Mouse (Mus musculus) heart, embryonic 14.5 days (tissue): Measurements from ENCODE around the gene Kbtbd2. TPM values are rescaled to one million over a fixed set of nuclear protein-coding genes. Genes with fewer than 3 reads are reported as not detected.

Experiments
- ATAC-seq: fragments of 200-750 bp; cut with Nextera tagmentation; 2 replicates; pipeline ENCODE4 v1.8.0; 2017; ENCODE audit warnings: low read depth, moderate TSS enrichment; ENCODE audit not compliant: insufficient number of reproducible peaks, insufficient read depth, low FRiP score
- H3K27ac ChIP-seq, 2 experiments: fragments of 200-500 bp in 1 of 2; fragments of 300-500 bp in 1 of 2; sonication (generic) in 1 of 2; replicated peaks in 1 of 2; 2 replicates each; pipeline ENCODE4 v1.5.1; 2012 to 2014; ENCODE audit warnings: low read depth in 2 of 2, low read length in 2 of 2, control low read depth in 1 of 2, mild to moderate bottlenecking in 1 of 2, mixed read lengths in 1 of 2; ENCODE audit not compliant: control insufficient read depth in 1 of 2, insufficient read depth in 1 of 2
- H3K27me3 ChIP-seq: fragments of 300-500 bp; sonication (generic); 2 replicates; pipeline ENCODE4 v1.6.1; 2014; ENCODE audit warnings: mild to moderate bottlenecking, low read length, control low read depth; ENCODE audit not compliant: control insufficient read depth, insufficient read depth
- H3K36me3 ChIP-seq: fragments of 300-500 bp; sonication (generic); 2 replicates; pipeline ENCODE4 v1.6.1; 2014; ENCODE audit warnings: mild to moderate bottlenecking, control low read depth, low read length, mixed read lengths; ENCODE audit not compliant: control insufficient read depth, insufficient read depth
- H3K4me1 ChIP-seq, 2 experiments: fragments of 200-500 bp in 1 of 2; fragments of 300-500 bp in 1 of 2; sonication (generic) in 1 of 2; 2 replicates each; pipeline ENCODE4 v1.6.1; 2012 to 2014; ENCODE audit warnings: low read length in 2 of 2, control low read depth in 1 of 2, mixed read lengths in 1 of 2; ENCODE audit not compliant: control insufficient read depth in 2 of 2, insufficient read depth in 2 of 2
- H3K4me2 ChIP-seq: fragments of 300-500 bp; sonication (generic); 2 replicates; pipeline ENCODE4 v1.6.1; 2014; ENCODE audit warnings: mild to moderate bottlenecking, low read length
- H3K4me3 ChIP-seq, 2 experiments: fragments of 200-500 bp in 1 of 2; fragments of 300-500 bp in 1 of 2; sonication (generic) in 1 of 2; 2 replicates each; pipeline ENCODE4 v1.5.1; 2012 to 2014; ENCODE audit warnings: low read length in 2 of 2, mild to moderate bottlenecking in 2 of 2, control low read depth in 1 of 2, low read depth in 1 of 2, moderate library complexity in 1 of 2; ENCODE audit not compliant: control insufficient read depth in 1 of 2, insufficient read depth in 1 of 2
- H3K9ac ChIP-seq: fragments of 300-500 bp; sonication (generic); 2 replicates; pipeline ENCODE4 v1.6.1; 2014; ENCODE audit warnings: mild to moderate bottlenecking, low read length
- H3K9me3 ChIP-seq: fragments of 300-500 bp; sonication (generic); 2 replicates; pipeline ENCODE4 v1.6.1; 2016; ENCODE audit warnings: low read length, control low read depth; ENCODE audit not compliant: control insufficient read depth
- WGBS: fragments of 180-500 bp; shearing (Covaris S2); extraction: QIAGEN DNeasy Blood & Tissue Kit; methylation state at CpG from one replicate; pipeline ENCODE4 v1.1.7; 2014; 5-methylcytosine and 5-hydroxymethylcytosine counted together
- polyA plus RNA-seq: library from polyadenylated mRNA; unstranded; fragments of >200 nt; fragmentation: Nextera tagmentation; extraction: Ambion mirVana; gene quantifications from 2 replicates; pipeline ENCODE4 v1.2.1, GENCODE M21; 2014

Gene Kbtbd2
- polyA plus RNA-seq, 1 experiment from 2014 or later: 36.3 TPM

DNA sequence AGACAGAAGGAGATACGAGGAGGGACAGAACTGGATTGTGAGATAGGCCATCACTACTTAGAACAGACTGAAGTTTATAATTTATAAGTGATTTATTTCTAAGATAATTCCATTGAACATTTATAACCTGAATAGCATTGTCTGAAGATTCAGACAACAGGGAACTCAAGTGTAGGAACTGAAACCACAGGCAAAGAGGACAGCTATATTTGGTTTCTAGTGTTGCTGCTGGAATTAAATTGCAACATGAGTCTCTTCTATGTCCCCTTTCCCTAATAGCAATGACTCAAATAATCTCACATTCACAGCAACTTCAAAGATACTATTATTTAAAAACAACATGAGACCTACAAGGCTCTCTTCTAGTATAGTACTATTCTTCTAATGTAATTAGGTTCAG is 41.5 kb downstream of the Kbtbd2 start:
- 80% methylated on average over 1 of the region's 1 CpGs for WGBS
- H3K4me3 ChIP-seq: no peak overlapping the region
- peaks cover 68% of the 10 kb centered on the region for H3K36me3 ChIP-seq
- no peak overlapping the region for H3K9ac ChIP-seq
- no peak overlapping the region for H3K27ac ChIP-seq
- H3K27me3 ChIP-seq: no peaks in the 10 kb centered on the region
- no peaks in the 10 kb centered on the region for H3K9me3 ChIP-seq
- ATAC-seq: no peak
- peaks cover 0 to 5% of the 10 kb centered on the region in 2 experiments; a peak in 1 of 4 replicates for H3K4me1 ChIP-seq
- no peak overlapping the region for H3K4me2 ChIP-seq

DNA sequence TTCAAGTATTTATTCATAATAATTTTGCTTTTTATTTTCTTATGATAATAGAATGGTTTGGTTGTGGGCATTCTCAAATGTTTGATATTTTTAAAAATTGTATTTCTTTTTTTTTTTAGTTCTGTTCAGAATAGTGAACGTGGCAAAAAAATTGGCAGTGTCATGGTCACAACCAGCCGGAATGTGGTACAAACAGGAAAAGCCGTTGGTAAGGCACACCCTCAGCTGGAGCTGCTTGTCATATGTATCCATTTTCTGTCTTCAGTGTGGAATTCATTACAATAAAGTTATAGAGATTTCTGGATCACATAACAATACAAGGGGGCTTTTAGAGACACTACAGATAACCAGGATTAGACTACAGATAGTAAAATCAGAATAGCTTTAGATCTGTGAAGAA is 43.9 kb downstream of the Kbtbd2 start:
- Histone ChIP-seq H3K27ac (no peak overlapping the region), H3K36me3 (peaks cover 63% of the 10 kb centered on the region), H3K27me3 (no peaks in the 10 kb centered on the region), H3K9ac (no peak overlapping the region), H3K4me3 (no peak overlapping the region), H3K4me2 (no peak overlapping the region), H3K9me3 (no peaks in the 10 kb centered on the region), H3K4me1 (no peaks in the 10 kb centered on the region)
- ATAC-seq: no peak
- 90% methylated on average over 3 of the region's 3 CpGs for WGBS

DNA sequence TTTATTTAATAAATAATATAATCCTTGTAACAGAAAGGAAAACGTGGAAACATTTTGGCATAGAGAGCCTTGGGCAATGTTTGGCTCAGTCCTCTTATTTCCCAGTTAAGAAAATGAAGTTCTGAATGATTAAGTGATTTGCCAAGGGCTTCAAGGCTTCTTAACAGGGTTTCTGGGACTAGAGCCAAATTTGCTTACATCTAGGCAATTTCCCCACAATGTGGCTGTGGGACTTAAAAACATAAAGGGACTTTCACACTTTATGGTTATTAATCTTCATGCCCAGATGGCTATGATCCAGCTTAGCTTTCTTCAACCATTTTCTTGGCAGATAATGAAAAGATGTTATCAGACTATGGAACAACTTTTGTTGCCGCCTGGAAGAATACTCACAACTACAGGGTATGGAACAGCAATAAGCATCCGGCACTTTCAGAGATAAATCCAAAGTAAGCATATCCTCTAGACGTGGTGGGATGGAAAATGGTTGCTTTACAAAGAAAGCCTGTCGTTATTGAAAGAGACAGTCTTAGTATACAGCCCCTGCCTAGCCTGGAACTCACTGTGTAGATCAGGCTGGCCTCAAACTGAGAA is 51.6 kb downstream of the Kbtbd2 start:
- 68% methylated on average over 5 of the region's 5 CpGs for WGBS
- H3K9me3 ChIP-seq: no peaks in the 10 kb centered on the region
- H3K4me1 ChIP-seq: no peaks in the 10 kb centered on the region
- H3K4me3 ChIP-seq: no peak overlapping the region
- no peak overlapping the region for H3K4me2 ChIP-seq
- no peak overlapping the region for H3K27ac ChIP-seq
- no peaks in the 10 kb centered on the region for H3K27me3 ChIP-seq
- no peak for ATAC-seq
- H3K9ac ChIP-seq: no peak overlapping the region
- H3K36me3 ChIP-seq: peaks cover 37% of the 10 kb centered on the region

DNA sequence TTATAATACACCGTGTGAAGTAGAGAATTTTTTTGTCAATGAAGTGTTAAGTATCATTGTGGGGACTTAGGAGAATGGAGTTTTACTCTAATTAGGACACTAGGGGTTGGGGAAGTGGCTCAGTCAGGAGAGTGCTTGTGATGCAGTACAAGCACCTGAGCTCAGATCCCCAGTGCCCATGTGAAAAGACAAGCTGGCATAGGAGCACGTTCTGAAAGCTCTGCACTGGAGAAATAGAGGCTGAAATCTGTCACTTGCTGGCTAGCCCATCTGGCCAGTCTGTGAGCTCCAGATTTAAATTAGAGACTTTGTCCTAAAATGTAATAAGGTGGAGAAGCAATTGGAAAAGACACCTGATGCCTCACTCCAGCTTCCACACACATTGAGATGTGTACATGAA is 65.1 kb downstream of the Kbtbd2 start:
- Histone ChIP-seq H3K9ac (no peak overlapping the region), H3K4me2 (no peak overlapping the region), H3K27me3 (no peaks in the 10 kb centered on the region), H3K36me3 (peaks cover 77% of the 10 kb centered on the region), H3K4me3 (no peak overlapping the region), H3K9me3 (no peaks in the 10 kb centered on the region), H3K4me1 (no peaks in the 10 kb centered on the region), H3K27ac (no peak overlapping the region)
- WGBS: 79% methylated on average over 2 of the region's 2 CpGs
- ATAC-seq: no peak

Other genes with a start within 250 kb of the Kbtbd2 start
- gene Pde1c, start 228.7 kb downstream of the Kbtbd2 start, polyA plus RNA-seq: 11.1 and 12.2 TPM in 2 replicates
- gene Lsm5, start 93.1 kb downstream of the Kbtbd2 start, polyA plus RNA-seq: 79.1 and 80.1 TPM in 2 replicates
- gene Avl9, start 82.9 kb downstream of the Kbtbd2 start, polyA plus RNA-seq: 10.9 and 11.2 TPM in 2 replicates
- 147 and 148 TPM in 2 replicates for gene Fkbp9, start 34.2 kb upstream of the Kbtbd2 start, polyA plus RNA-seq
- gene Nt5c3, start 126.1 kb upstream of the Kbtbd2 start, polyA plus RNA-seq: 72.8 and 74.8 TPM in 2 replicates
- gene Vmn1r4, start 126.2 kb upstream of the Kbtbd2 start, polyA plus RNA-seq: 0.09 and 0.19 TPM in 2 replicates
- not detected in 2 replicates for gene Vmn1r5, start 172.5 kb upstream of the Kbtbd2 start, polyA plus RNA-seq
- not detected in 2 replicates for gene Vmn1r6, start 199.4 kb upstream of the Kbtbd2 start, polyA plus RNA-seq
- not detected in 2 replicates for gene Vmn1r7, start 227.5 kb upstream of the Kbtbd2 start, polyA plus RNA-seq
- gene Vmn1r8, start 234.5 kb upstream of the Kbtbd2 start, polyA plus RNA-seq: not detected in 2 replicates